Mouse (Mus musculus) liver, embryonic 12.5 days (tissue): ENCODE measurements around the gene Prpf4. TPM values are rescaled to one million over a fixed set of nuclear protein-coding genes. Genes with fewer than 3 reads are reported as not detected.
A peak's percentile ranks its signal among the peaks of the same experiment; 100 is the strongest.

Source experiments
- ATAC-seq: fragments of 200-750 bp; cut with Nextera tagmentation; 2 replicates; pipeline ENCODE4 v1.8.0; 2017; ENCODE audit warnings: moderate number of reproducible peaks, mild to moderate bottlenecking, moderate library complexity
- H3K27ac ChIP-seq: fragments of 300-500 bp; sonication (generic); 2 replicates; pipeline ENCODE4 v1.5.1; 2016; ENCODE audit warnings: mild to moderate bottlenecking
- H3K27me3 ChIP-seq: fragments of 300-500 bp; sonication (generic); replicated peaks from 2 replicates; pipeline ENCODE4 v1.6.1; 2016; ENCODE audit warnings: mild to moderate bottlenecking, moderate library complexity
- H3K36me3 ChIP-seq: fragments of 300-500 bp; sonication (generic); 2 replicates; pipeline ENCODE4 v1.6.1; 2016; ENCODE audit warnings: mild to moderate bottlenecking, moderate library complexity
- H3K4me1 ChIP-seq: fragments of 300-500 bp; sonication (generic); 2 replicates; pipeline ENCODE4 v1.6.1; 2016
- H3K4me2 ChIP-seq: fragments of 300-500 bp; sonication (generic); 2 replicates; pipeline ENCODE4 v1.6.1; 2016; ENCODE audit warnings: mild to moderate bottlenecking, moderate library complexity
- H3K4me3 ChIP-seq: fragments of 300-500 bp; sonication (generic); 2 replicates; pipeline ENCODE4 v1.5.1; 2016; ENCODE audit warnings: mild to moderate bottlenecking, moderate library complexity
- H3K9ac ChIP-seq: fragments of 300-500 bp; sonication (generic); 2 replicates; pipeline ENCODE4 v1.6.1; 2016; ENCODE audit warnings: mild to moderate bottlenecking, moderate library complexity
- H3K9me3 ChIP-seq: fragments of 300-500 bp; sonication (generic); replicated peaks from 2 replicates; pipeline ENCODE4 v1.6.1; 2016; ENCODE audit warnings: mild to moderate bottlenecking, moderate library complexity
- WGBS: fragments of 180-500 bp; shearing (Covaris S2); methylation state at CpG from one replicate; pipeline ENCODE4 v1.1.7; 2016; ENCODE audit not compliant: insufficient replicate concordance; 5-methylcytosine and 5-hydroxymethylcytosine counted together
- polyA plus RNA-seq: library from polyadenylated mRNA; unstranded; fragments of >200 nt; fragmentation: Nextera tagmentation; extraction: Ambion mirVana; gene quantifications from 2 replicates; pipeline ENCODE4 v1.2.1, GENCODE M21; 2016

Gene Prpf4
- polyA plus RNA-seq, 1 experiment from 2014 or later, result 18.8 TPM

DNA sequence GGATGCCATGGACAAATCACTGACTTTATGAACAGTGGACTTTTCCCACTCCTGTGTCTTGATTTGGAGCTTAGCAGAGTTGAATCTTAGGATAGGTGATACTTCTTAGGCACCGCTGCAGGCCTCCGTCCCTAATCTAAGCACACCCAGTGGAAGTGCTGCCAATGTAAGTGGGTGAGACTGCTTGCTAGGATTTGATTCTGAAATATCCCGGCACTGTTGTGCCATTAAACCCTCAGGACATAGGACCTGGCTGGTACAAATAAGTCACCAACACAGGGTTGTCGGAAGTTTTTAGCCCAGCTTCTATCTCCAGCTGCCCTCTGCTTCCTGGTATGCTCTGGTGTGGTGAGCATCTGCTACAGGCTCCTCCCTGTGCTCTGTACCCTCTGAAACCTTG lies 17.3 kb downstream of the Prpf4 start:
- Histone ChIP-seq H3K36me3 (peaks cover 53% of the 10 kb centered on the region), H3K4me3 (no peak overlapping the region), H3K4me2 (no peak overlapping the region), H3K27ac (no peak overlapping the region), H3K4me1 (peaks cover 16% of the 10 kb centered on the region), H3K27me3 (no peaks in the 10 kb centered on the region), H3K9me3 (no peaks in the 10 kb centered on the region), H3K9ac (no peak overlapping the region)
- WGBS, result 81% methylated on average over 4 of the region's 4 CpGs
- no peak for ATAC-seq

DNA sequence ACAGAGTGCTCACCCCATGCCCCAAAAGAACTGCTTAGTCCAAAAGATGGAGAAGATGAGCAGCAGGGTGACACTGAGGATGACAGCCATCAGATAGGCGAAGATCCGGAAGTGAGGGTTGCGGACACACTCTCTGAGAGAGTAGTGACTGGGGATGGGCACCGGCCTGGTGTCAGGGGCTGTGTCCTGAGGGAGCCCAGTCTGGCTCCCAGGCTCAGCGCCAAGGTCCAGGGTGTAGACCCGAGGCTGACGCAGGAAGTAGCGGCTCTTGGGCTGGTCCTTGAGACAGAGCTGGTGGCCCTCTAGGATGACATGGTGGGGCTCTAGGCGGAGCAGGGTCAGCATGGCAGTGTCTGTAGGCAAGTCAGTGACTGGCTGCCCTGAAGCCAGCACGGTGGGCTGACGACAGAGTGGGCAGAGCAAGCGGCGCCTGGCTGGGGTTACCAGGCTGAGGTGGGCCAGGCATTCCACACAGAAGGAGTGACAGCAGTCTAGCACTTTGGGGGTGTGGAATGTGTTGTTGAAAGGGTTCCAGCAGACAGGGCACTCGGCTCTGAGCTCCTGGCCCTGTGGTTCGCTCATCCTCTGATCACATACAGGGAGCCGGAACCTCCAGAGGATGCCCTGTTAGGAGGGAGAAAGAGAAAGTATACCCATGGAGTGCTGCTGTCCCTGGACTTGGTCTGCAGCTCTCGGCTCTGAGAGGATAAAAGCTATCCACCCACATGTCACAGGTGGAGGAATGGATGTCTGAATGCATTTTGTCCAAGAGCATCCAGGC lies 19.6 kb downstream of the Prpf4 start:
- peaks cover 33% of the 10 kb centered on the region for H3K4me1 ChIP-seq
- H3K9ac ChIP-seq, result no peak overlapping the region
- ATAC-seq, result peak; percentile 25; the same call in 1 of the 2 replicates
- no peaks in the 10 kb centered on the region for H3K9me3 ChIP-seq
- WGBS, result 44% methylated on average over 17 of the region's 17 CpGs
- peaks cover 30% of the 10 kb centered on the region for H3K36me3 ChIP-seq
- H3K27me3 ChIP-seq, result no peaks in the 10 kb centered on the region
- peak overlapping the region; percentile 27; the same call in 1 of the 2 replicates for H3K4me2 ChIP-seq
- no peak overlapping the region for H3K4me3 ChIP-seq
- no peak overlapping the region for H3K27ac ChIP-seq

DNA sequence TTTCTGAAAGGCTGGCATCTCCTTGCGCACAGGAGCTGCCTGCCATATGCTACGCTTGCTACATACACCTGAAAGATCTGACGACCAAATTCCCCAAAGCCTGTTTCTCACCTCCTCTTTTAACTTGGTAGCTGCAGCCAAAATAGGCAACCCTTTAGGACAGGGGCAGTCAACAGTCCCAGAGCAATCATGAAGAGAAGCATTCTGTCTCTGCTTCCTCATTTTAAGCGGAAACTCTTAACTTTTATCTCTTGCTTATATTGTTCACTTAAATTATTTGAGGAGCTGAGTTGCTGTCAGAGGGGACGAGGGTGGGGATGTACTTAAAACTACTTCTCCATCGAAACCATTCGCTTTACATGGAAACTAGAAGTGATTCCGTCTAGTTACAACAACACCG lies 21.0 kb downstream of the Prpf4 start:
- Histone ChIP-seq H3K4me3 (no peak overlapping the region), H3K9me3 (no peaks in the 10 kb centered on the region), H3K27ac (no peak overlapping the region), H3K36me3 (peaks cover 16% of the 10 kb centered on the region), H3K27me3 (no peaks in the 10 kb centered on the region), H3K4me2 (no peak overlapping the region), H3K9ac (no peak overlapping the region; the same call in 1 of the 2 replicates), H3K4me1 (peaks cover 33% of the 10 kb centered on the region)
- 73% methylated on average over 9 of the region's 9 CpGs for WGBS
- no peak for ATAC-seq

DNA sequence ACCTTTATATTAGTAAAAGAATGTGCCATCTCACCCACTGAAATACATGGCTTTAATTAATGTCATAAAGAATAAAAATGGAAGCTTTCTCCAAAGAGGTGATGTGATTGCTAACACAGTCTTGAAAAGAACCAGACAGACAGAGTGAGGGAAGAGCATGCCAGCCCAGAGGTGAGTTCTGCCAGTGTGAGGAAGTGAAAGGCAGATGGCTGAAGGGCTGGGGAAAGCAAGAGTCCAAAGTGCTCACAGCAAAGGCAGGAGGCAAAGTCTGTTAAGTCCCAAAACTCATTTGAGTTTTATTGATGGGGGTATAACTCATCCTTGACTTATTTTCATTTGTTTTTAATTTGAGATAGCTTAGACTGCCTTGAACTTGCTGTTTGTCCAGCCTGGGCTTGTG lies 22.1 kb downstream of the Prpf4 start:
- Histone ChIP-seq H3K27me3 (no peaks in the 10 kb centered on the region), H3K4me1 (peaks cover 33% of the 10 kb centered on the region), H3K4me2 (no peak overlapping the region), H3K9me3 (no peaks in the 10 kb centered on the region), H3K4me3 (no peak overlapping the region), H3K27ac (no peak overlapping the region), H3K9ac (no peak overlapping the region), H3K36me3 (peaks cover 5% of the 10 kb centered on the region)
- no peak for ATAC-seq

DNA sequence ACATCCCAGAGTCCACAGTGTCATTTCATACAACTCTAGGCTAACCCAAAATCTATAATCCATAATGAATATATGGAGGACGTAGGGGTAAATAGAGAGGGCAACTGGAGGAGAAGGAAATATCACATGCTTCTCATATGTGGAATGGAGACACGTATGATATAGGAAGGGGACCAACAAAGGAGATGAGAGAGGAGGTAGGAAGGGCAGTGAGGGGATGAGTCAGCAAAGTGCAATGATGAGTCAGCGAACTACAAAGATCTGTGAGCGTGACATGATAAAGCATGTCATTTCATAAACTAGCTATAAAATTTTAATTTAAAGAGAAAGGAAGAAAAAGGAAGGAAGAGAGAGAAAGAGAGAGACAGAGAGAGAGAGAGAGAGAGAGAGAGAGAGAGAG lies 22.9 kb downstream of the Prpf4 start:
- H3K27me3 ChIP-seq, result no peaks in the 10 kb centered on the region
- WGBS, result 49% methylated on average over 4 of the region's 4 CpGs
- ATAC-seq, result peak; percentile 80
- H3K27ac ChIP-seq, result peak overlapping the region; percentile 68
- no peak overlapping the region for H3K4me3 ChIP-seq
- peaks cover 33% of the 10 kb centered on the region for H3K4me1 ChIP-seq
- no peak overlapping the region for H3K9ac ChIP-seq
- H3K36me3 ChIP-seq, result no peaks in the 10 kb centered on the region
- no peaks in the 10 kb centered on the region for H3K9me3 ChIP-seq
- peak overlapping the region; percentile 25; the same call in 1 of the 2 replicates for H3K4me2 ChIP-seq

DNA sequence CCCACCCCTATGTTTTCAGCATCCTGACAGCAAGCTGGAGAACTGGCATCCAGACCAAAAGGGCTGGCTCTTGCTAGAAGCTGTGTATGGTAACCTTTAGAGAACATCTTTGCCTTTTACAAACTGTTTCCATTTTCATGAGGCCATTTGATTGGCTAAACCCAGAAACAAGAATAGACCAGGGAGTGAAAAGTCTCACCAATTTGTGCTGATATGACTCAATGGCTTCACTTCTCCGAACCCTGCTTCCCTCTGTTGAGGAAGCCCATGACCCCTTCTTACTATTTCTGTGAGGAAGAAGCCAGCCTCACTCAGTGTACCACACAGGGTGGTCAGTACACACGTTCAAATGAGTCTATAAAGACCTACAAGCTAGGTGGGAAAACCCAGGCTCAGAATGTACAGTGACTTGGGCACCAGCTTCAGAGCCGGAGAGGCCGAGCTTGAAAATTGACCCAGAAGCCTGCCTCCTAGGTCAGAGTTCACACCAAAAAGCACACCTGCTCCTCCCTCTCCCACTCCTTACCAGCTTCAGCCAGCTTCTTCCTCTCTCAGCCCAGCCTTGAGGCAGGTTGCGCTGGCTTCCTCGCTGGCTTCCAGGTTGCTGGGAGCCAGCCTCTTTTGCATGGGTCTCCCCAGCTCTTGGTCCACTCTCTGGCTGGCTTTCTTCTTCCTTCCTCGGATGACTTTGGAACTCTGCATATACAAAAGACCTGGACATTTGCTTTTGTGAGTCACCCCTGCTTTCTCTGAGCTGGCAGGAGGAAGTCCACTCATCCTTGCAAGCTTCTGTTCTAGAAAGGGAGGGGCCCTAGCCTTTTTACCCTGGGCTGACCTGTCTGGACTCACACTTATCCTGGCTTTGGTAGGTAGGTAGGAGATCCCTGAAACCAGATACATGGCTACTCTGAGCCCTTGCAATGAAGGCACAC lies 25.6 kb downstream of the Prpf4 start:
- no peaks in the 10 kb centered on the region for H3K27me3 ChIP-seq
- WGBS, result 69% methylated on average over 7 of the region's 7 CpGs
- H3K9me3 ChIP-seq, result no peaks in the 10 kb centered on the region
- no peak overlapping the region for H3K4me3 ChIP-seq
- no peak for ATAC-seq
- H3K9ac ChIP-seq, result no peak overlapping the region
- H3K27ac ChIP-seq, result no peak overlapping the region
- peaks cover 21% of the 10 kb centered on the region for H3K4me1 ChIP-seq
- no peak overlapping the region for H3K4me2 ChIP-seq
- no peaks in the 10 kb centered on the region for H3K36me3 ChIP-seq

DNA sequence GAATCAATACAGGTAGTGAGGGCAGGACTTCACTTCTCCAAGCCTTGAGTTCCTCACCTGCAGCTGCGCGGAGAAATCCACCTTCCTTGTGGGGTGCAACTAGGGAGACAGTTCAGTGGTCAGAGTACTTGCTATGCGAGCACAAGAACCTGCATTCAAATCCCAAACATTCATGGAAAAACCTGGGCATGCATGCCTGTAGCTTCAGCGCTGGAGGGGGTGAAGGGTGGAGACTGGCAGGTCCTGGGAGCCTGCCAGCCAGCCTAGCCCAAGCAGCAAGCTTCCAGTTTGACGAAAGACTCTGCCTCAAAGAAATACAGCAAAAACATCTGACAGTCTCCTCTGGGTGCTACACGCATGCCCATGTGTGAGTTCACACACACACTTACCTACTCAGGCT lies 26.5 kb downstream of the Prpf4 start, which contains the start of gene Rnf183:
Rnf183 (minus strand) TSS at position 172 of the 400 bp plus-strand sequence.
- Histone ChIP-seq H3K4me3 (no peak within 1 kb of the TSS), H3K9ac (no peak within 1 kb of the TSS), H3K27me3 (no peaks in the 10 kb centered on the region), H3K9me3 (no peaks in the 10 kb centered on the region), H3K36me3 (no peaks in the 10 kb centered on the region), H3K27ac (no peak within 1 kb of the TSS), H3K4me2 (no peak within 1 kb of the TSS), H3K4me1 (peaks cover 21% of the 10 kb centered on the region)
- WGBS, result 70% methylated on average over 6 of the region's 6 CpGs
- ATAC-seq, result no peak

DNA sequence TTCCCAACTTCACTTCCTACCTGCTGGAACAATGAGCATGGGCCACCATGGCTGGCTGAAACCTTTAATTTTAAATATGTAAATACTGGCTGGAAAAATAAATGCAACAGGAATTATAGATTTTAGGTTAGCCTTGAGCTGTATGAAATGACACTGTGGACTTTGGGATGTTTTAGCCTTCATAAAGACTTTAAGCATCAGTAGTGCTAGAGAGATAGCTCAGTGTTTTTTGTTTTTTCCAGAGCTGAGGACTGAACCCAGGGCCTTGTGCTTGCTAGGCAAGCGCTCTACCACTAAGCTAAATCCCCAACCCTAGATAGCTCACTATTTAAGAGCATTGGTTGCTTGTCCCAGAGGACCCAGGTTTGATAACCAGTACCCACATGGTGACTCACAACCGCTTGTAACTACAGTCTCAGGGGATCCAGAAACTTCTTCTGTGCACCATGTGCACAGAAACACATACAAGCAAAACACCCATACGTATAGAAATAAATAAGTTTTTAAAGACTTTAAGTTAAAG lies 28.7 kb downstream of the Prpf4 start:
- no peak overlapping the region for H3K4me3 ChIP-seq
- WGBS, result 66% methylated on average over 3 of the region's 3 CpGs
- H3K36me3 ChIP-seq, result no peaks in the 10 kb centered on the region
- no peaks in the 10 kb centered on the region for H3K9me3 ChIP-seq
- no peak overlapping the region for H3K27ac ChIP-seq
- H3K4me2 ChIP-seq, result no peak overlapping the region
- H3K4me1 ChIP-seq, result peaks cover 3% of the 10 kb centered on the region
- ATAC-seq, result no peak
- no peak overlapping the region for H3K9ac ChIP-seq
- no peaks in the 10 kb centered on the region for H3K27me3 ChIP-seq

DNA sequence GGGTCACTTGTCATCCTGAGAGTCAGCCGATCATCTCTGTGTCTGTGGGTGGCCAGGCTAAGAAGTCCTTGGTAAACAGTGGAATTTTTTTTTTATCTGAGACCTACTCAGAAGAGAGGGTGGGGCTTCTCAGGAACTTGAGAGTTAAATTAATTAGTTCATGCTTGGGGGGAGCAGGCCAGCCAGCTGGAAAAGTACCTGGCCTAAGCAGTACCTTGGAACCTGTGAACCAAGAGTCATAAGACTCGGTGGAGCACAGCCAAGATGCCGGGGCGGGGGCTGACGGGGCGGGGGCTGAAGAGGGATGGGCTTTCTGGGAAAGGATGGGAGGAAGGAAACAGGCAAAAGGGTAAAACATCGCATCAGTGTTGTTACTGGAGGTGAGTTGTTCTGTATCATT lies 29.3 kb downstream of the Prpf4 start:
- H3K27me3 ChIP-seq, result no peaks in the 10 kb centered on the region
- no peaks in the 10 kb centered on the region for H3K36me3 ChIP-seq
- H3K9ac ChIP-seq, result no peak overlapping the region
- no peaks in the 10 kb centered on the region for H3K4me1 ChIP-seq
- H3K4me2 ChIP-seq, result no peak overlapping the region
- ATAC-seq, result no peak
- H3K9me3 ChIP-seq, result no peaks in the 10 kb centered on the region
- no peak overlapping the region for H3K4me3 ChIP-seq
- no peak overlapping the region for H3K27ac ChIP-seq
- WGBS, result 71% methylated on average over 7 of the region's 7 CpGs

DNA sequence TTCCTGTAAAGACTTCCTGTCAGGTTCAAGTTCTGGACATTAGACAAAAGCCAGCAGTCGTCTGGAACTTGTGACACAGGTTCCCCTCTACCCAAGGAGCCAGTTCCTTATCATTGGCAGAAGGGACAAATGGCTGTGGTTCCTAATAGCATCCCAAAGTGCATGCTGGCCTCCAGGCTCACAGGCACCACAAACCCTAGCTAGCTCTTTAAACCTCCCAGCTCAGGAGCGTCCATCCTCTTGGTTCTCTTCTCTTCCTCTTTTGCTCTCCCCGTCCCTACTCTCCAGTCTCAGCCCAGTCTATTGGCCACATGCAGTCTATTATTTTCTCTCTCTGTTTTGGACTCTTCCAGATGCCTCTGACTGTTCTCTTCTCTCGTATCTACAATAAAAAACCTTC lies 31.2 kb downstream of the Prpf4 start:
- Histone ChIP-seq H3K9me3 (no peaks in the 10 kb centered on the region), H3K4me3 (no peak overlapping the region), H3K27me3 (no peaks in the 10 kb centered on the region), H3K36me3 (no peaks in the 10 kb centered on the region), H3K27ac (no peak overlapping the region), H3K4me1 (no peaks in the 10 kb centered on the region), H3K9ac (no peak overlapping the region), H3K4me2 (no peak overlapping the region)
- ATAC-seq, result no peak
- 25% methylated on average over 4 of the region's 4 CpGs for WGBS

DNA sequence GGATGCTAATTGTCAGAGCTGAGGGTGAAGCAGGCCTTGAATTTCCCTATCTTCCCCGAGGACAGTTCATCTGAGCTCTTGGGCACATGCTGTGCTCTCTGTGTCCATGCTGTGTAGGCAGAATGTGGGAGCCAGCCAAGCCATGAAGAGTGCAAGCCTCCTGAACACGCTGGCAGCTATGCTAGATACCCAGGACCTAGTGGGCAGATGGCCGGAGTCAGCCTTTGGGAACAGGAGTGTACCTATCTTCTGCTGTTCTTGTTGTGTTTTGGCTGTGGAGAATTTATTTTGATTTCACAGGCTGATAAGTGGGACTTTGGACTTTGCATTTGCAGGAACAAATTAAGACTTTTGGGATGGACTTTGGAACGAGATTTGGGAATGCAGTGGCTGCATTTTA lies 31.9 kb downstream of the Prpf4 start:
- WGBS, result 55% methylated on average over 4 of the region's 4 CpGs
- no peaks in the 10 kb centered on the region for H3K27me3 ChIP-seq
- no peak for ATAC-seq

DNA sequence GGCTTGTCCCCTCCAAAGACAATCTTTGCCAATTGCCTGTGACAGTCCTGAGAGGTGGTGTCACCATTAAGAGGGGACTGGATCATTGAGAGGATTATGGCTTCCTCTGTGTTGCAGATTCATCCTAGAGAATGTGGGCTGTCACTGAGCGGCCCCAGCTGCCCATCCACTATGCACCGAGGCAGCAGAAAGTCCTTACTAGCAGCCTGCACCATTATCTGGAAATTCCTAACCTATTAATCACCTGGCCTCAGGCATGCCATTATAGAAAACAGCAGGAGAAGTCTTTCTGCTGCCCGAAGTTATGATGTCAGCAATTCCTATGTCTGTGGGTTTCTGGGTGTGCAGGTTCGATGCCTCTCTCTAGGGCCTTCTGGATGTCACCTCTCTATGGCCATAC lies 32.4 kb downstream of the Prpf4 start:
- Histone ChIP-seq H3K27ac (no peak overlapping the region), H3K36me3 (no peaks in the 10 kb centered on the region), H3K27me3 (no peaks in the 10 kb centered on the region), H3K4me2 (no peak overlapping the region), H3K4me1 (no peaks in the 10 kb centered on the region), H3K4me3 (no peak overlapping the region), H3K9ac (no peak overlapping the region), H3K9me3 (no peaks in the 10 kb centered on the region)
- 69% methylated on average over 4 of the region's 4 CpGs for WGBS
- ATAC-seq, result no peak

More for the DNA sequence above, 31.9 kb downstream of the Prpf4 start:
- no peak overlapping the region for H3K9ac ChIP-seq
- no peaks in the 10 kb centered on the region for H3K36me3 ChIP-seq
- no peak overlapping the region for H3K4me3 ChIP-seq
- H3K4me1 ChIP-seq, result no peaks in the 10 kb centered on the region
- H3K4me2 ChIP-seq, result no peak overlapping the region
- no peaks in the 10 kb centered on the region for H3K9me3 ChIP-seq
- H3K27ac ChIP-seq, result no peak overlapping the region
